Mouse (Mus musculus): Measurements from ENCODE around the gene Snrnp200. TPM values are rescaled to one million over a fixed set of nuclear protein-coding genes. Genes with fewer than 3 reads are reported as not detected.

The Snrnp200 gene
- polyA plus RNA-seq, 1 experiment = 41.2 TPM

GRCm38 (mm10) chr2:127254604-127255134 lies 46.5 kb downstream of the Snrnp200 start:
- peaks cover 8% of the 10 kb centered on the region for H3K36me3 ChIP-seq (ENCODE audit: control insufficient read depth, insufficient read depth)
- TF ChIP-seq E2F4 (IDR thresholded peaks at IDR 0.05; ENCODE audit: insufficient read depth) (no peak), MAX (IDR thresholded peaks at IDR 0.05; ENCODE audit: low read depth) (no peak), TCF12 (IDR thresholded peaks at IDR 0.05; ENCODE audit: insufficient read depth, poor library complexity, severe bottlenecking) (no peak), MYOD1 (IDR thresholded peaks at IDR 0.05; ENCODE audit: control insufficient read depth in 1 of 3, insufficient read length in 2 of 3, low read depth in 2 of 3) (no peak), REST (IDR thresholded peaks at IDR 0.05; ENCODE audit: insufficient read depth, insufficient read length) (no peak), CEBPB (IDR thresholded peaks at IDR 0.05; ENCODE audit: insufficient read depth, poor library complexity, severe bottlenecking) (no peak), POLR2AphosphoS2 (IDR thresholded peaks at IDR 0.05; ENCODE audit: insufficient read length, low read depth) (no peak), POLR2A (IDR thresholded peaks at IDR 0.05; ENCODE audit: insufficient read length, low read depth) (no peak), SRF (IDR thresholded peaks at IDR 0.05; ENCODE audit: control insufficient read depth, insufficient read length, low read depth) (no peak), USF1 (IDR thresholded peaks at IDR 0.05; ENCODE audit: low read depth) (no peak), MYOG (IDR thresholded peaks at IDR 0.05; ENCODE audit: control insufficient read depth in 1 of 3, insufficient read depth in 1 of 3, insufficient read length in 2 of 3, low read depth in 2 of 3) (no peak), TCF3 (IDR thresholded peaks at IDR 0.05; ENCODE audit: insufficient read length, low read depth) (no peak)

GRCm38 (mm10) chr2:127255294-127255693 lies 47.1 kb downstream of the Snrnp200 start:
- no peak for TF ChIP-seq POLR2A (IDR thresholded peaks at IDR 0.05; ENCODE audit: insufficient read length, low read depth)
- TF ChIP-seq SRF (IDR thresholded peaks at IDR 0.05; ENCODE audit: control insufficient read depth, insufficient read length, low read depth) = no peak
- no peak for TF ChIP-seq E2F4 (IDR thresholded peaks at IDR 0.05; ENCODE audit: insufficient read depth)
- TF ChIP-seq CEBPB (IDR thresholded peaks at IDR 0.05; ENCODE audit: insufficient read depth, poor library complexity, severe bottlenecking) = no peak
- no peak for TF ChIP-seq REST (IDR thresholded peaks at IDR 0.05; ENCODE audit: insufficient read depth, insufficient read length)
- TF ChIP-seq POLR2AphosphoS2 (IDR thresholded peaks at IDR 0.05; ENCODE audit: insufficient read length, low read depth) = no peak
- TF ChIP-seq MYOD1 (IDR thresholded peaks at IDR 0.05; ENCODE audit: control insufficient read depth in 1 of 3, insufficient read length in 2 of 3, low read depth in 2 of 3) = no peak
- TF ChIP-seq TCF3 (IDR thresholded peaks at IDR 0.05; ENCODE audit: insufficient read length, low read depth) = no peak
- TF ChIP-seq MYOG (IDR thresholded peaks at IDR 0.05; ENCODE audit: control insufficient read depth in 1 of 3, insufficient read depth in 1 of 3, insufficient read length in 2 of 3, low read depth in 2 of 3) = no peak
- no peak for TF ChIP-seq USF1 (IDR thresholded peaks at IDR 0.05; ENCODE audit: low read depth)
- no peak for TF ChIP-seq TCF12 (IDR thresholded peaks at IDR 0.05; ENCODE audit: insufficient read depth, poor library complexity, severe bottlenecking)
- TF ChIP-seq MAX (IDR thresholded peaks at IDR 0.05; ENCODE audit: low read depth) = no peak
- no peaks in the 10 kb centered on the region for H3K27me3 ChIP-seq (ENCODE audit: control insufficient read depth, insufficient read depth, insufficient read length)
- H3K4me2 ChIP-seq (ENCODE audit: low read depth) = no peak overlapping the region
- H3K79me2 ChIP-seq (ENCODE audit: control insufficient read depth, insufficient read depth) = peaks cover 3% of the 10 kb centered on the region
- no peak overlapping the region for H3K4me3 ChIP-seq
- H3ac ChIP-seq (ENCODE audit: control insufficient read depth, insufficient read length) = no peak overlapping the region
- H3K36me3 ChIP-seq (ENCODE audit: control insufficient read depth, insufficient read depth) = peaks cover 13% of the 10 kb centered on the region

More at GRCm38 (mm10) chr2:127254604-127255134, 46.5 kb downstream of the Snrnp200 start:
- no peak overlapping the region for H3ac ChIP-seq (ENCODE audit: control insufficient read depth, insufficient read length)
- H3K79me2 ChIP-seq (ENCODE audit: control insufficient read depth, insufficient read depth) = peaks cover 3% of the 10 kb centered on the region
- H3K4me2 ChIP-seq (ENCODE audit: low read depth) = no peak overlapping the region
- no peaks in the 10 kb centered on the region for H3K27me3 ChIP-seq (ENCODE audit: control insufficient read depth, insufficient read depth, insufficient read length)
- no peak overlapping the region for H3K4me3 ChIP-seq

- Histone ChIP-seq H3K4me2 (ENCODE audit: low read depth) (no peak overlapping the region), H3K36me3 (ENCODE audit: control insufficient read depth, insufficient read depth) (peaks cover 13% of the 10 kb centered on the region), H3ac (ENCODE audit: control insufficient read depth, insufficient read length) (no peak overlapping the region), H3K27me3 (ENCODE audit: control insufficient read depth, insufficient read depth, insufficient read length) (no peaks in the 10 kb centered on the region), H3K79me2 (ENCODE audit: control insufficient read depth, insufficient read depth) (no peaks in the 10 kb centered on the region), H3K4me3 (no peak overlapping the region)
- no peak for TF ChIP-seq MYOG (IDR thresholded peaks at IDR 0.05; ENCODE audit: control insufficient read depth in 1 of 3, insufficient read depth in 1 of 3, insufficient read length in 2 of 3, low read depth in 2 of 3)
- no peak for TF ChIP-seq SRF (IDR thresholded peaks at IDR 0.05; ENCODE audit: control insufficient read depth, insufficient read length, low read depth)
- no peak for TF ChIP-seq REST (IDR thresholded peaks at IDR 0.05; ENCODE audit: insufficient read depth, insufficient read length)
- no peak for TF ChIP-seq USF1 (IDR thresholded peaks at IDR 0.05; ENCODE audit: low read depth)
- TF ChIP-seq MYOD1 (IDR thresholded peaks at IDR 0.05; ENCODE audit: control insufficient read depth in 1 of 3, insufficient read length in 2 of 3, low read depth in 2 of 3) = no peak
- TF ChIP-seq TCF3 (IDR thresholded peaks at IDR 0.05; ENCODE audit: insufficient read length, low read depth) = no peak
- no peak for TF ChIP-seq MAX (IDR thresholded peaks at IDR 0.05; ENCODE audit: low read depth)
- TF ChIP-seq TCF12 (IDR thresholded peaks at IDR 0.05; ENCODE audit: insufficient read depth, poor library complexity, severe bottlenecking) = no peak
These were observed 51.2 kb downstream of the Snrnp200 start for GRCm38 (mm10) chr2:127259340-127259739.

GRCm38 (mm10) chr2:127262480-127262879 lies 54.3 kb downstream of the Snrnp200 start:
- H3K27me3 ChIP-seq (ENCODE audit: control insufficient read depth, insufficient read depth, insufficient read length) = no peaks in the 10 kb centered on the region
- no peaks in the 10 kb centered on the region for H3K79me2 ChIP-seq (ENCODE audit: control insufficient read depth, insufficient read depth)
- no peak overlapping the region for H3ac ChIP-seq (ENCODE audit: control insufficient read depth, insufficient read length)
- H3K4me3 ChIP-seq = no peak overlapping the region
- H3K36me3 ChIP-seq (ENCODE audit: control insufficient read depth, insufficient read depth) = peaks cover 13% of the 10 kb centered on the region
- TF ChIP-seq POLR2A (IDR thresholded peaks at IDR 0.05; ENCODE audit: insufficient read length, low read depth) (no peak), POLR2AphosphoS2 (IDR thresholded peaks at IDR 0.05; ENCODE audit: insufficient read length, low read depth) (peak; percentile 33)
- no peak overlapping the region for H3K4me2 ChIP-seq (ENCODE audit: low read depth)

- Histone ChIP-seq H3ac (ENCODE audit: control insufficient read depth, insufficient read length) (no peak overlapping the region), H3K79me2 (ENCODE audit: control insufficient read depth, insufficient read depth) (peaks cover 20% of the 10 kb centered on the region), H3K36me3 (ENCODE audit: control insufficient read depth, insufficient read depth) (no peaks in the 10 kb centered on the region), H3K4me3 (no peak overlapping the region), H3K4me2 (ENCODE audit: low read depth) (no peak overlapping the region), H3K27me3 (ENCODE audit: control insufficient read depth, insufficient read depth, insufficient read length) (no peaks in the 10 kb centered on the region)
- TF ChIP-seq MYOD1 (IDR thresholded peaks at IDR 0.05; ENCODE audit: control insufficient read depth in 1 of 3, insufficient read length in 2 of 3, low read depth in 2 of 3) = no peak
- no peak for TF ChIP-seq SRF (IDR thresholded peaks at IDR 0.05; ENCODE audit: control insufficient read depth, insufficient read length, low read depth)
These were observed 59.7 kb downstream of the Snrnp200 start for GRCm38 (mm10) chr2:127267854-127268253.

Measured in myocyte (in vitro differentiated cells).